In the genomic region with DNA sequence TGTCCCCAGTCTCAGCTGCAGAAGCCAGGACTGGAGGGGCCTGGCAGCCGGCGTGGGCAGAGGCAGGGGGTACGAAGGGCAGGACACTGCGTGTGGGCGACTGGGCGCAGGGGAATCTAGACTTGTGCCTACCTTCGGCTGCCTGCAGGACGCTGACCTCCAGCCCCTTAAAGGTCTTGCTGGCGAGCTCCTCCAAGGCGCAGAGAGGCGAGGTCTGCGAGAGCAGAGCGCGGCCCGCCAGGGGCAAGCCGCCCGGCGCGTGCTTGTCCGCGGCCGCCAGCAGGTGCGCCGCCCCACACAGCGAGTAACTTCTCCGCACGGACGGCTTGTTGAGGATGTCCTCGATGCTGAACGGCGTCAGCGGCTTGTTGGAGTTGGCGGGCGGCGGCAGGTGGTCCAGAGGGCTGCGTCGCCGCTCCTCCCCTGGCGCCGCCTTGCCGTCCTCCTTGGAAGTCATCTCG, we compare ENCODE assay signal across 9 mouse cellular contexts. TPM values are rescaled to one million over a fixed set of nuclear protein-coding genes. Genes with fewer than 3 reads are reported as not detected.
DNase-seq lines count a peak whose midpoint lies in the region; ATAC-seq and TF ChIP-seq lines count a peak whose summit lies in the region.
"Had no signal": no experiment of that assay in that cellular context is flagged by ENCODE, and none has a peak within 500 bp of the region (broad histone marks: within the 10 kb centered on the region; RNA-seq: fewer than 3 reads in every experiment).

No protein-coding gene starts in this region.

- WGBS in heart, postnatal 0 days: 2% methylated on average over 41 of the region's 42 CpGs
- WGBS in midbrain, embryonic 12.5 days: under 1% methylated on average over 38 of the region's 42 CpGs

- TF ChIP-seq POLR2A in ES-Bruce4 (IDR thresholded peaks at IDR 0.05; ENCODE audit: insufficient read depth, low read length): no peak

- peaks cover 70% of the 10 kb centered on the region for H3K27me3 ChIP-seq in ES-Bruce4 (ENCODE audit: control insufficient read depth, insufficient read depth, low read length, poor library complexity, severe bottlenecking)
- peaks cover 98% of the 10 kb centered on the region for H3K27me3 ChIP-seq in heart, postnatal 0 days (ENCODE audit: control insufficient read depth, insufficient read depth, low read length)
- peaks cover 98% of the 10 kb centered on the region for H3K27me3 ChIP-seq in midbrain, embryonic 12.5 days

- no peak overlapping the region for H3K27ac ChIP-seq in ES-Bruce4 (ENCODE audit: insufficient read depth, low read length)
- H3K27ac ChIP-seq in heart, postnatal 0 days (ENCODE audit: low read depth): no peak overlapping the region
- no peak overlapping the region for H3K27ac ChIP-seq in midbrain, embryonic 12.5 days (replicated peaks)

- H3K4me3 ChIP-seq in ES-Bruce4 (ENCODE audit: low read depth, low read length): peak overlapping the region; percentile 6; the same call in 1 of the 2 replicates
- peak overlapping the region; percentile 47 for H3K4me3 ChIP-seq in heart, postnatal 0 days (ENCODE audit: low read depth, low read length)
- H3K4me3 ChIP-seq in midbrain, embryonic 12.5 days: peak overlapping the region; percentile 27

- no peaks in the 10 kb centered on the region for H3K36me3 ChIP-seq in ES-Bruce4 (ENCODE audit: control insufficient read depth, insufficient read depth, low read length, poor library complexity, severe bottlenecking)
- no peaks in the 10 kb centered on the region for H3K36me3 ChIP-seq in heart, postnatal 0 days (replicated peaks; ENCODE audit: control insufficient read depth, insufficient read depth, low read length)
- no peaks in the 10 kb centered on the region for H3K36me3 ChIP-seq in midbrain, embryonic 12.5 days

- no peak for TF ChIP-seq EP300 in ES-Bruce4 (IDR thresholded peaks at IDR 0.05; ENCODE audit: insufficient read depth, low read depth, low read length)
- no peak for TF ChIP-seq EP300 in heart, postnatal 0 days (IDR thresholded peaks at IDR 0.05; ENCODE audit: low read depth)

- H3K9me3 ChIP-seq in ES-Bruce4 (replicated peaks; ENCODE audit: control insufficient read depth, insufficient read depth, low read length, poor library complexity, severe bottlenecking): no peaks in the 10 kb centered on the region
- H3K9me3 ChIP-seq in heart, postnatal 0 days (replicated peaks; ENCODE audit: control insufficient read depth, low read length): no peaks in the 10 kb centered on the region
- no peaks in the 10 kb centered on the region for H3K9me3 ChIP-seq in midbrain, embryonic 12.5 days

- peak overlapping the region; percentile 35 for H3K9ac ChIP-seq in ES-Bruce4 (ENCODE audit: low read depth, poor library complexity, severe bottlenecking)
- H3K9ac ChIP-seq in heart, postnatal 0 days (replicated peaks; ENCODE audit: low read depth, low read length): no peak overlapping the region
- H3K9ac ChIP-seq in midbrain, embryonic 12.5 days (replicated peaks): no peak overlapping the region

- peak overlapping the region; percentile 64 for H3K4me2 ChIP-seq in heart, postnatal 0 days (ENCODE audit: low read depth, low read length)
- H3K4me2 ChIP-seq in midbrain, embryonic 12.5 days (replicated peaks): peak overlapping the region; percentile 39

- peak; percentile 25 to 41 for DNase-seq in gastrocnemius, adult 8-10 months (ENCODE audit: low spot score in 2 of 2)
- no peak for DNase-seq in gastrocnemius, postnatal 10 days
- no peak for DNase-seq in heart, postnatal 0 days (ENCODE audit: low spot score)
- no peak for DNase-seq in cerebellum, postnatal 4 days (ENCODE audit: low spot score in 2 of 2)
- no peak for DNase-seq in cerebellum, adult 9-10 months
- DNase-seq: lung, postnatal 10 days had no signal

- no peak for TF ChIP-seq CTCF in ES-Bruce4 (IDR thresholded peaks at IDR 0.05; ENCODE audit: low read depth, low read length)
- TF ChIP-seq CTCF in heart, postnatal 0 days (IDR thresholded peaks at IDR 0.05; ENCODE audit: low read depth): no peak

- no peaks in the 10 kb centered on the region for H3K4me1 ChIP-seq in ES-Bruce4 (ENCODE audit: control insufficient read depth, insufficient read depth, low read length)
- peaks cover 18% of the 10 kb centered on the region; the same call in 1 of the 2 replicates for H3K4me1 ChIP-seq in heart, postnatal 0 days (ENCODE audit: control insufficient read depth, insufficient read depth)
- H3K4me1 ChIP-seq in midbrain, embryonic 12.5 days: peaks cover 38% of the 10 kb centered on the region

- ATAC-seq in heart, postnatal 0 days (ENCODE audit: insufficient read depth, low read depth): no peak
- ATAC-seq in midbrain, embryonic 12.5 days (ENCODE audit: low FRiP score, low read depth): no peak
- ATAC-seq in megakaryocyte progenitor cell, adult 5-6 weeks (replicated peaks; ENCODE audit: poor library complexity): no peak

RNA-seq across cellular contexts. Expression of gene Lbx1, which starts 0.8 kb away (rescaled TPM):
- total RNA-seq in gastrocnemius, adult 8-10 months (2022): 10 to 100 TPM; 59.4 to 70.9 (median 64.3) TPM
- 10 to 100 TPM; 35.2 to 36.1 TPM for total RNA-seq in gastrocnemius, postnatal 10 days (2021)
- not detected in 2 replicates for polyA plus RNA-seq in ES-Bruce4 (2011; ENCODE audit: insufficient read depth, insufficient read length, low read depth, missing spikeins)
- not detected in 2 replicates for total RNA-seq in heart, postnatal 0 days (2014; rRNA removed; ENCODE audit: low replicate concordance)
- not detected in 2 replicates for polyA plus RNA-seq in heart, postnatal 0 days (2015; fragmentation: Nextera tagmentation; extraction: Ambion mirVana)
- polyA plus RNA-seq in midbrain, embryonic 12.5 days (2016; fragmentation: Nextera tagmentation; extraction: Ambion mirVana): 0.06 and 0.12 TPM in 2 replicates
- not detected in 2 replicates for total RNA-seq in megakaryocyte progenitor cell, adult 5-6 weeks (2015)
- not detected in 2 replicates for total RNA-seq in megakaryocyte progenitor cell, adult 5-6 weeks (2017)

Comparison
In these comparisons a context has a peak if more than half of its experiments do, and no peak if none do; other contexts are left out.
1. DNase-seq: peak in gastrocnemius, adult 8-10 months (2 of 2); none in gastrocnemius, postnatal 10 days (single experiment), heart, postnatal 0 days (single experiment), cerebellum, postnatal 4 days (0 of 2) and cerebellum, adult 9-10 months (single experiment).
2. RNA of gene Lbx1, which starts 0.8 kb away (total RNA-seq): 59.4 to 70.9 TPM in gastrocnemius, adult 8-10 months and 35.2 to 36.1 TPM in gastrocnemius, postnatal 10 days; not detected in heart, postnatal 0 days and not detected in megakaryocyte progenitor cell, adult 5-6 weeks; every median in the first group is over 10 times any median in the second.
3. Peak in every context shown above with its lines, with median percentiles within 50 percentile points of each other: H3K4me3 ChIP-seq.